Mouse (Mus musculus): ENCODE results near the gene Reps2.

DNA sequence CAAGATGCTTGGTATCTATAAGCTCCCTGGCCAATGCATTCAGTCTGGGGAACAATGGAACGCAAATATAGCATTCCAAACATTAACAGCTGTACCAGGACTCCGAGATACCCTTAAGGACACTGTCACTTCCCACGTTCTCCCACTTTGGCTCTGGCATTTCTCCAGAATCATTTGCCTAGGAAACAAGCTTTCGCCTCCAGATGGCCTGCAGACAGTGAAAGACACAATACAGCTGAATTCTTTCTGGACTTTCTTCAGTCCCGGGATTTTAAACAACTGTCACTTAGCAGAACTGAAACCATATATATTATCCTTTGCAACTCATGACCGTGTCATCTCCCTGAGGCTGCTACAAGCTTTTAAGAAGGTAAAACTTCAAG lies 87.0 kb downstream of the Reps2 start:
- TF ChIP-seq TAL1 (IDR thresholded peaks at IDR 0.05; ENCODE audit: low read length) = no peak
- no peak for TF ChIP-seq GATA1 (IDR thresholded peaks at IDR 0.05; ENCODE audit: low read length)

Measured in erythroblast, embryonic 14.5 days (primary cell).